Mouse (Mus musculus): ENCODE measurements at regions not wholly inside any gene's neighbourhood (a gene's known extent, or its start where the extent isn't known, plus 50 kb on each side); places are given as distances from the start of the nearest gene placed in this dataset.

GRCm38 (mm10) chr2:79134281-79134680 lies 120.9 kb upstream of the Itga4 start:
- H3K4me3 ChIP-seq (ENCODE audit: insufficient read depth, low read depth, low read length), result no peak overlapping the region
- no peaks in the 10 kb centered on the region for H3K4me1 ChIP-seq (ENCODE audit: control insufficient read depth, insufficient read depth, low read length)
- no peak overlapping the region for H3K27ac ChIP-seq (ENCODE audit: insufficient read depth, low read depth, low read length)
- WGBS, result 83% methylated on average over 5 of the region's 5 CpGs
- TF ChIP-seq CTCF (IDR thresholded peaks at IDR 0.05; ENCODE audit: insufficient read depth, low read depth, low read length) (no peak), POLR2A (IDR thresholded peaks at IDR 0.05; ENCODE audit: insufficient read depth, low read depth, low read length) (no peak)

GRCm38 (mm10) chr2:79135986-79136385 lies 119.2 kb upstream of the Itga4 start:
- H3K27ac ChIP-seq (ENCODE audit: insufficient read depth, low read depth, low read length), result no peak overlapping the region
- 93% methylated on average over 2 of the region's 2 CpGs for WGBS
- no peak for TF ChIP-seq POLR2A (IDR thresholded peaks at IDR 0.05; ENCODE audit: insufficient read depth, low read depth, low read length)
- no peak for TF ChIP-seq CTCF (IDR thresholded peaks at IDR 0.05; ENCODE audit: insufficient read depth, low read depth, low read length)
- H3K4me3 ChIP-seq (ENCODE audit: insufficient read depth, low read depth, low read length), result no peak overlapping the region
- no peaks in the 10 kb centered on the region for H3K4me1 ChIP-seq (ENCODE audit: control insufficient read depth, insufficient read depth, low read length)

- no peak for TF ChIP-seq CTCF (IDR thresholded peaks at IDR 0.05; ENCODE audit: insufficient read depth, low read depth, low read length)
- no peak for TF ChIP-seq POLR2A (IDR thresholded peaks at IDR 0.05; ENCODE audit: insufficient read depth, low read depth, low read length)
- no peaks in the 10 kb centered on the region for H3K4me1 ChIP-seq (ENCODE audit: control insufficient read depth, insufficient read depth, low read length)
- WGBS, result 91% methylated on average over 12 of the region's 12 CpGs
Observed at GRCm38 (mm10) chr2:79136619-79137458, 118.4 kb upstream of the Itga4 start.

GRCm38 (mm10) chr2:79137694-79138171 lies 117.5 kb upstream of the Itga4 start:
- H3K4me1 ChIP-seq (ENCODE audit: control insufficient read depth, insufficient read depth, low read length), result no peaks in the 10 kb centered on the region
- no peak overlapping the region for H3K27ac ChIP-seq (ENCODE audit: insufficient read depth, low read depth, low read length)
- no peak overlapping the region for H3K4me3 ChIP-seq (ENCODE audit: insufficient read depth, low read depth, low read length)
- WGBS, result 76% methylated on average over 6 of the region's 6 CpGs
- TF ChIP-seq CTCF (IDR thresholded peaks at IDR 0.05; ENCODE audit: insufficient read depth, low read depth, low read length), result no peak
- no peak for TF ChIP-seq POLR2A (IDR thresholded peaks at IDR 0.05; ENCODE audit: insufficient read depth, low read depth, low read length)

More at GRCm38 (mm10) chr2:79136619-79137458, 118.4 kb upstream of the Itga4 start:
- Histone ChIP-seq H3K27ac (ENCODE audit: insufficient read depth, low read depth, low read length) (no peak overlapping the region), H3K4me3 (ENCODE audit: insufficient read depth, low read depth, low read length) (no peak overlapping the region)

- H3K4me3 ChIP-seq (ENCODE audit: insufficient read depth, low read depth, low read length), result no peak overlapping the region
- H3K4me1 ChIP-seq (ENCODE audit: control insufficient read depth, insufficient read depth, low read length), result no peaks in the 10 kb centered on the region
- no peak overlapping the region for H3K27ac ChIP-seq (ENCODE audit: insufficient read depth, low read depth, low read length)
- 94% methylated on average over 8 of the region's 8 CpGs for WGBS
- no peak for TF ChIP-seq CTCF (IDR thresholded peaks at IDR 0.05; ENCODE audit: insufficient read depth, low read depth, low read length)
Observed at GRCm38 (mm10) chr2:79138368-79139109, 116.7 kb upstream of the Itga4 start.

GRCm38 (mm10) chr2:79141961-79142360 lies 113.3 kb upstream of the Itga4 start:
- TF ChIP-seq CTCF (IDR thresholded peaks at IDR 0.05; ENCODE audit: insufficient read depth, low read depth, low read length) (no peak), POLR2A (IDR thresholded peaks at IDR 0.05; ENCODE audit: insufficient read depth, low read depth, low read length) (no peak)
- Histone ChIP-seq H3K27ac (ENCODE audit: insufficient read depth, low read depth, low read length) (no peak overlapping the region), H3K4me1 (ENCODE audit: control insufficient read depth, insufficient read depth, low read length) (no peaks in the 10 kb centered on the region), H3K4me3 (ENCODE audit: insufficient read depth, low read depth, low read length) (no peak overlapping the region)
- 77% methylated on average over 7 of the region's 7 CpGs for WGBS

- WGBS, result 84% methylated on average over 3 of the region's 3 CpGs
- H3K4me1 ChIP-seq (ENCODE audit: control insufficient read depth, insufficient read depth, low read length), result no peaks in the 10 kb centered on the region
- no peak overlapping the region for H3K4me3 ChIP-seq (ENCODE audit: insufficient read depth, low read depth, low read length)
- no peak overlapping the region for H3K27ac ChIP-seq (ENCODE audit: insufficient read depth, low read depth, low read length)
- TF ChIP-seq POLR2A (IDR thresholded peaks at IDR 0.05; ENCODE audit: insufficient read depth, low read depth, low read length) (no peak), CTCF (IDR thresholded peaks at IDR 0.05; ENCODE audit: insufficient read depth, low read depth, low read length) (no peak)
Observed at GRCm38 (mm10) chr2:79143196-79143595, 112.0 kb upstream of the Itga4 start.

- no peak overlapping the region for H3K27ac ChIP-seq (ENCODE audit: insufficient read depth, low read depth, low read length)
- TF ChIP-seq CTCF (IDR thresholded peaks at IDR 0.05; ENCODE audit: insufficient read depth, low read depth, low read length) (no peak), POLR2A (IDR thresholded peaks at IDR 0.05; ENCODE audit: insufficient read depth, low read depth, low read length) (no peak)
- WGBS, result 85% methylated on average over 1 of the region's 1 CpGs
- H3K4me3 ChIP-seq (ENCODE audit: insufficient read depth, low read depth, low read length), result no peak overlapping the region
- no peaks in the 10 kb centered on the region for H3K4me1 ChIP-seq (ENCODE audit: control insufficient read depth, insufficient read depth, low read length)
Observed at GRCm38 (mm10) chr2:79145897-79146296, 109.3 kb upstream of the Itga4 start.

GRCm38 (mm10) chr2:79146563-79146962 lies 108.7 kb upstream of the Itga4 start:
- no peak overlapping the region for H3K27ac ChIP-seq (ENCODE audit: insufficient read depth, low read depth, low read length)
- WGBS, result 92% methylated on average over 4 of the region's 4 CpGs
- TF ChIP-seq POLR2A (IDR thresholded peaks at IDR 0.05; ENCODE audit: insufficient read depth, low read depth, low read length) (no peak), CTCF (IDR thresholded peaks at IDR 0.05; ENCODE audit: insufficient read depth, low read depth, low read length) (no peak)
- H3K4me3 ChIP-seq (ENCODE audit: insufficient read depth, low read depth, low read length), result no peak overlapping the region
- no peaks in the 10 kb centered on the region for H3K4me1 ChIP-seq (ENCODE audit: control insufficient read depth, insufficient read depth, low read length)
